Mouse (Mus musculus) lung, postnatal 0 days (tissue): ENCODE measurements around the gene Chrm3.

Experiments
- CTCF ChIP-seq: IDR thresholded peaks from 2 replicates; pipeline ENCODE4 v1.5.1; 2016; ENCODE audit warnings: antibody characterized with exemption, mild to moderate bottlenecking
- EP300 ChIP-seq: IDR thresholded peaks from 2 replicates; pipeline ENCODE4 v1.6.1; 2016; ENCODE audit warnings: antibody characterized with exemption, mild to moderate bottlenecking, control low read depth

DNA sequence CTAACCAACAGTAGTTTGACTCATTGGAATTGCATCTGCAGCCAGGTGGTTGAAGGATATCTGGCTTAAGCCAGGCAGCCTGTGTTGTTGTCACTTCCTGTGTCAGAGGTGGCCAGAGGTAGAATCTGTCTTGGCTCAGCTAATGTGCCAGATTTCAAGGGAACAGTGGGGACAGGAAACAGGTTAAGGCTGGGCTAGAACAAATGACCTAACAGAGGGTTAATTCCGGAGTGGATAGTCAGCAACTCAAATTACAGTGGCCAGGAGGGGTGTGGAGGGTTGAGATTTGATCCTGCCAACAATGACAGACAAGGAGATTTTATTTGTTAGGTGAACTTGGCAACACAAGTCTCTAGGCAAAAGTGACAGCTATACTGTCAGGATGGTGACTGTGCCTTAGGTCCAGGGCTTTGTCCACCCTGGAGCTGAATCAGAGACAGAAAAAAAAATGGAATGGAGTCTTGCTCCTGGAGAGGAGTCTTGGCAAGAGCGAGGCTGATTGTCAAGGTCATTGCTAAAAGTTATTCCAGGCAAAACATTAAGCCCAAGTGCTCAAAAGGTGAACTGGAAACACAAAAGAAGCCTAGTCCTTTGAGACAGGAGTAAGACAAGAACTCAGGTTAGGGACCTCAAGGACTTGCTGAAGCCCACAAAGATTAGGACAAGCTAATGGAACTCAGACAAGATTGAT is 5.6 kb downstream of the Chrm3 start:
- TF ChIP-seq CTCF (no peak), EP300 (no peak)
